Mouse (Mus musculus) heart, embryonic 14.5 days (tissue): ENCODE results near the gene Stxbp5. TPM values are rescaled to one million over a fixed set of nuclear protein-coding genes. Genes with fewer than 3 reads are reported as not detected.

Experiments
- ATAC-seq: fragments of 200-750 bp; cut with Nextera tagmentation; 2 replicates; pipeline ENCODE4 v1.8.0; 2017; ENCODE audit warnings: low read depth, moderate TSS enrichment; ENCODE audit not compliant: insufficient number of reproducible peaks, insufficient read depth, low FRiP score
- H3K27ac ChIP-seq, 2 experiments: fragments of 200-500 bp in 1 of 2; fragments of 300-500 bp in 1 of 2; sonication (generic) in 1 of 2; replicated peaks in 1 of 2; 2 replicates each; pipeline ENCODE4 v1.5.1; 2012 to 2014; ENCODE audit warnings: low read depth in 2 of 2, low read length in 2 of 2, control low read depth in 1 of 2, mild to moderate bottlenecking in 1 of 2, mixed read lengths in 1 of 2; ENCODE audit not compliant: control insufficient read depth in 1 of 2, insufficient read depth in 1 of 2
- H3K27me3 ChIP-seq: fragments of 300-500 bp; sonication (generic); 2 replicates; pipeline ENCODE4 v1.6.1; 2014; ENCODE audit warnings: mild to moderate bottlenecking, low read length, control low read depth; ENCODE audit not compliant: control insufficient read depth, insufficient read depth
- H3K36me3 ChIP-seq: fragments of 300-500 bp; sonication (generic); 2 replicates; pipeline ENCODE4 v1.6.1; 2014; ENCODE audit warnings: mild to moderate bottlenecking, control low read depth, low read length, mixed read lengths; ENCODE audit not compliant: control insufficient read depth, insufficient read depth
- H3K4me1 ChIP-seq, 2 experiments: fragments of 200-500 bp in 1 of 2; fragments of 300-500 bp in 1 of 2; sonication (generic) in 1 of 2; 2 replicates each; pipeline ENCODE4 v1.6.1; 2012 to 2014; ENCODE audit warnings: low read length in 2 of 2, control low read depth in 1 of 2, mixed read lengths in 1 of 2; ENCODE audit not compliant: control insufficient read depth in 2 of 2, insufficient read depth in 2 of 2
- H3K4me2 ChIP-seq: fragments of 300-500 bp; sonication (generic); 2 replicates; pipeline ENCODE4 v1.6.1; 2014; ENCODE audit warnings: mild to moderate bottlenecking, low read length
- H3K4me3 ChIP-seq, 2 experiments: fragments of 200-500 bp in 1 of 2; fragments of 300-500 bp in 1 of 2; sonication (generic) in 1 of 2; 2 replicates each; pipeline ENCODE4 v1.5.1; 2012 to 2014; ENCODE audit warnings: low read length in 2 of 2, mild to moderate bottlenecking in 2 of 2, control low read depth in 1 of 2, low read depth in 1 of 2, moderate library complexity in 1 of 2; ENCODE audit not compliant: control insufficient read depth in 1 of 2, insufficient read depth in 1 of 2
- H3K9ac ChIP-seq: fragments of 300-500 bp; sonication (generic); 2 replicates; pipeline ENCODE4 v1.6.1; 2014; ENCODE audit warnings: mild to moderate bottlenecking, low read length
- H3K9me3 ChIP-seq: fragments of 300-500 bp; sonication (generic); 2 replicates; pipeline ENCODE4 v1.6.1; 2016; ENCODE audit warnings: low read length, control low read depth; ENCODE audit not compliant: control insufficient read depth
- WGBS: fragments of 180-500 bp; shearing (Covaris S2); extraction: QIAGEN DNeasy Blood & Tissue Kit; methylation state at CpG from one replicate; pipeline ENCODE4 v1.1.7; 2014; 5-methylcytosine and 5-hydroxymethylcytosine counted together
- polyA plus RNA-seq: library from polyadenylated mRNA; unstranded; fragments of >200 nt; fragmentation: Nextera tagmentation; extraction: Ambion mirVana; gene quantifications from 2 replicates; pipeline ENCODE4 v1.2.1, GENCODE M21; 2014

Stxbp5 gene
- polyA plus RNA-seq, 1 experiment from 2014 or later = 4.9 TPM

GRCm38 (mm10) chr10:9794429-9794828, 106.5 kb downstream of the Stxbp5 start:
- Histone ChIP-seq H3K4me3 (no peak overlapping the region), H3K36me3 (peaks cover 45% of the 10 kb centered on the region), H3K9me3 (no peaks in the 10 kb centered on the region), H3K27me3 (no peaks in the 10 kb centered on the region), H3K4me1 (no peaks in the 10 kb centered on the region), H3K9ac (no peak overlapping the region), H3K4me2 (no peak overlapping the region), H3K27ac (no peak overlapping the region)
- no peak for ATAC-seq

GRCm38 (mm10) chr10:9790947-9791346, 109.9 kb downstream of the Stxbp5 start:
- WGBS = 93% methylated on average over 3 of the region's 3 CpGs
- ATAC-seq = no peak
- H3K9me3 ChIP-seq = no peaks in the 10 kb centered on the region
- peaks cover 31% of the 10 kb centered on the region; the same call in 1 of the 2 replicates for H3K36me3 ChIP-seq
- no peak overlapping the region for H3K4me3 ChIP-seq
- H3K4me2 ChIP-seq = no peak overlapping the region
- H3K27ac ChIP-seq = no peak overlapping the region
- no peaks in the 10 kb centered on the region for H3K27me3 ChIP-seq
- no peaks in the 10 kb centered on the region; a peak in 1 of 4 replicates for H3K4me1 ChIP-seq
- no peak overlapping the region for H3K9ac ChIP-seq

- no peaks in the 10 kb centered on the region for H3K27me3 ChIP-seq
- no peak overlapping the region for H3K4me2 ChIP-seq
- H3K4me3 ChIP-seq = no peak overlapping the region
- H3K9me3 ChIP-seq = no peaks in the 10 kb centered on the region
- 88% methylated on average over 11 of the region's 11 CpGs for WGBS
- H3K36me3 ChIP-seq = 0 out of 2 replicates have a peak, but pooled peaks cover 13% of the 10 kb centered on the region
- no peak for ATAC-seq
- H3K9ac ChIP-seq = no peak overlapping the region
- H3K27ac ChIP-seq = no peak overlapping the region
- no peaks in the 10 kb centered on the region; a peak in 1 of 4 replicates for H3K4me1 ChIP-seq
Measured at GRCm38 (mm10) chr10:9786461-9786860, 114.4 kb downstream of the Stxbp5 start.

GRCm38 (mm10) chr10:9785651-9786050, 115.2 kb downstream of the Stxbp5 start:
- no peaks in the 10 kb centered on the region for H3K27me3 ChIP-seq
- H3K27ac ChIP-seq = no peak overlapping the region
- H3K36me3 ChIP-seq = 0 out of 2 replicates have a peak, but pooled peaks cover 8% of the 10 kb centered on the region
- no peak overlapping the region for H3K9ac ChIP-seq
- no peaks in the 10 kb centered on the region for H3K9me3 ChIP-seq
- ATAC-seq = no peak
- WGBS = 78% methylated on average over 6 of the region's 6 CpGs
- no peaks in the 10 kb centered on the region; a peak in 1 of 4 replicates for H3K4me1 ChIP-seq
- no peak overlapping the region for H3K4me3 ChIP-seq
- H3K4me2 ChIP-seq = no peak overlapping the region

- peaks cover 10% of the 10 kb centered on the region; the same call in 1 of the 2 replicates for H3K36me3 ChIP-seq
- H3K4me3 ChIP-seq = no peak overlapping the region
- H3K9me3 ChIP-seq = no peaks in the 10 kb centered on the region
- H3K4me1 ChIP-seq = no peaks in the 10 kb centered on the region
- no peak overlapping the region for H3K4me2 ChIP-seq
- 64% methylated on average over 4 of the region's 4 CpGs for WGBS
- no peak overlapping the region for H3K27ac ChIP-seq
- no peak overlapping the region for H3K9ac ChIP-seq
- ATAC-seq = no peak
- H3K27me3 ChIP-seq = no peaks in the 10 kb centered on the region
Measured at GRCm38 (mm10) chr10:9779864-9780263, 121.0 kb downstream of the Stxbp5 start.

GRCm38 (mm10) chr10:9770261-9770660, 130.6 kb downstream of the Stxbp5 start:
- H3K27me3 ChIP-seq = no peaks in the 10 kb centered on the region
- H3K4me2 ChIP-seq = no peak overlapping the region
- no peaks in the 10 kb centered on the region for H3K9me3 ChIP-seq
- H3K9ac ChIP-seq = no peak overlapping the region
- 65% methylated on average over 12 of the region's 12 CpGs for WGBS
- H3K4me1 ChIP-seq = no peaks in the 10 kb centered on the region
- H3K27ac ChIP-seq = no peak overlapping the region
- no peak for ATAC-seq
- peaks cover 33% of the 10 kb centered on the region for H3K36me3 ChIP-seq
- no peak overlapping the region for H3K4me3 ChIP-seq

- H3K4me2 ChIP-seq = no peak overlapping the region
- WGBS = 95% methylated on average over 5 of the region's 5 CpGs
- no peak overlapping the region for H3K4me3 ChIP-seq
- H3K27me3 ChIP-seq = no peaks in the 10 kb centered on the region
- no peak for ATAC-seq
- H3K9me3 ChIP-seq = no peaks in the 10 kb centered on the region
- no peak overlapping the region for H3K27ac ChIP-seq
- H3K4me1 ChIP-seq = peaks cover 5 to 8% of the 10 kb centered on the region in 2 experiments; a peak in 3 of 4 replicates
- H3K9ac ChIP-seq = no peak overlapping the region
- peaks cover 36% of the 10 kb centered on the region for H3K36me3 ChIP-seq
Measured at GRCm38 (mm10) chr10:9763831-9764230, 137.0 kb downstream of the Stxbp5 start.

GRCm38 (mm10) chr10:9760264-9760663, 140.6 kb downstream of the Stxbp5 start:
- 19% methylated on average over 8 of the region's 8 CpGs for WGBS
- Histone ChIP-seq H3K4me1 (peaks cover 5 to 8% of the 10 kb centered on the region in 2 experiments; a peak in 3 of 4 replicates), H3K27me3 (no peaks in the 10 kb centered on the region), H3K9ac (no peak overlapping the region), H3K4me2 (peak overlapping the region; percentile 9; the same call in 1 of the 2 replicates), H3K4me3 (no peak overlapping the region), H3K36me3 (peaks cover 17% of the 10 kb centered on the region), H3K27ac (no peak overlapping the region), H3K9me3 (no peaks in the 10 kb centered on the region)
- ATAC-seq = no peak
